Mouse (Mus musculus) heart, adult 11 months (tissue): Measurements from ENCODE around the gene Gne.
"Not testable (repeated sequence)": the region's sequence is repeated elsewhere in the genome, so short reads cannot be mapped to it uniquely, and the experiment has no call there.

Source experiments
- DNase-seq: peaks from one replicate; pipeline ENCODE4 v3.0.0; 2022

Gene Gne

DNA sequence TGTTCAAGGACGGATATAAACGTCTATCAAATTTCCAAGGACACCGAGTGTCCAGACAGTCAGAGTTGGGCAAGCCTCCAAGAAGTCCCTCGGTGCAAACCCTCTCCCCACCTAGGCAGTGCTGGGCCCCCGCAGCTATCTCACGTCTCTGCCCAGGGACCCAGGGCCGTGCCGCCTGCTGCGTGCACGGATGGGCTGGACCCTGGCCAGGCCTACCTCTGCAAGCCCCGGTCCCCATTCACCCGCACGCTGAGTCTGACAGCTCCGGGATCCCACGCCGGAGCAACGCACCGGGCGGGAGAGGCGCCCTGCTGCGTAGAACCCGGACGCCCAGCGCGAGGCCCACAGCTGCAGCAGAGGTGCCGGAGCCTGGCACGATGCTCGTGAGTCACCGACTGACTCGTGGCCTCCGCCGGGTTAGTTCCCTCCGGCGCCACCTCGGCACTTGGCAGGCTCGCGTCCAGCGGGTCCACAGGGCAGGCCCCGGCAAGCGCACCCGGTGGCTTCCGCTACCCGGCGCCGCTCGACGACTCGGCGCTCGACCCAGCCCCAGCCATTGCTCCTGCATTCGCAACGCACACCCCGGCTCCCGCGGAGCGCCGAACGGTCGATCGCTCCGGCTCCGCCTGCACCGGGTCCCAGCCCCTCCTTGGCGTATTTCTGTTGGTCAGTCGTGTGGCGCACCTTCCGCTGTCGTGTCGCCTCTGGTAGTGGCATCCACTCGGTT, 11.7 kb downstream of the Gne start:
- peak; percentile 99 for DNase-seq

GRCm38 (mm10) chr4:44071741-44072145, 12.2 kb downstream of the Gne start:
- no peak for DNase-seq

GRCm38 (mm10) chr4:44070641-44071040, 13.3 kb downstream of the Gne start:
- DNase-seq = peak; percentile 82

- DNase-seq = peak; percentile 73
Measured at GRCm38 (mm10) chr4:44069411-44069810, 14.6 kb downstream of the Gne start.

DNA sequence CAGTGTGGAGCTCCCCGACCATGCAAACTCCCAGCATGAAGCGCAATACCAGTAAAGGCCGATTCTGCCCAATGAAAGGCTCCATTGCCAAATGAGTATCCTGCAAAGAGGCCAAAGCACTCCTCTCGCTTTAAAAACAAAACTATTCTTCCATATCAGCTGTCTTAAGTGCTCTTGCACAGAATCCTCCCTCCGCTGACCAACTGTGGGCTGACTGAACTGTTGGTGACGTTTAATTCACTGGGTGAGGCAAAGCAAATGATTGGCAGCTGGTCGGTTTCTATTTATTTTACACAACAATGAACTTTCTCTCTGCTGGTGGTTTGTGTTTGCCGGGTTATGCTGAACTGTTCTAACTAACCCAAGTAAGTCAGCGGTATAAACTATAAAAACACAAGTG, 15.2 kb downstream of the Gne start:
- DNase-seq = peak; percentile 88

DNA sequence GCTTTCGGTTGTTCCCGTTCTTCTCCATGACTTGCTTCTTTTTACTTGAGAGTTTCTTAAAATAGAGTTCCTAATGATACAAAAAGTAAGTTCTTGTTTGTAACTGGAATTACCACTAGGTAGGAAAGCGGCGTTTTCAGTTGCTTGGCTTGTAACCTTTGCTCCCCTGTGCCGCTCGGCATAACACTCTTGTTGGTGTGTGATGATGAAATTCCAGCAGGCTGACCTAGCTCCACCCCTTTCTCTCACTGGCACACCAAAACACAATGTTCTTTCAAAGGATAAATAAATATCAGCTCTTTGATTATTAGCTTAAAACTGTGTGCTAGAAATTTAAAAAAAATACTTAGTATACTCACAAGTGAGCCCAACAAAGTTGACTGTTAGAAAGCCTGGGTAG, 17.1 kb downstream of the Gne start:
- peak; percentile 58 for DNase-seq

- peak; percentile 96 for DNase-seq
Measured at GRCm38 (mm10) chr4:44065355-44066025, 18.5 kb downstream of the Gne start.

- peak; percentile 61 for DNase-seq
Measured at GRCm38 (mm10) chr4:44062816-44063215, 21.2 kb downstream of the Gne start.

DNA sequence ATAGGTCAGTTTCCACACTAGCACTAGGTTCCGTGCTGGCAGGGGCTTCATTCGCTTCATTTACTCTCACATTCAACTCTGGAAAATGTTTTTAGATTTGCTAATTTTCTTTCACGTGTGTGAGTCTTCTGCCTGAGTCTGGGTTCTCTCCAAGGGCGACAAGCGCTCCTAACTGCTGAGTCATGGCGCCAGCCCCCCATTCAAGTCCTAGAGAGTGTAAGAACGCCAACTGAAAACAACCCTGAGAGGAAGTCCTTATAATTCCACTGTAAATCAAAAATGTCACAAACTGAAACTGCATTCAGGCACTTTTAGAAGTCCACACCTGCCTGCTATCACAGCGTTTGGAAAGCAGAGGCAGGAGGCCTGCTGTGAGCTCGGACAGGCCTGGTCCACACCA, 21.9 kb downstream of the Gne start:
- DNase-seq = peak; percentile 71

DNA sequence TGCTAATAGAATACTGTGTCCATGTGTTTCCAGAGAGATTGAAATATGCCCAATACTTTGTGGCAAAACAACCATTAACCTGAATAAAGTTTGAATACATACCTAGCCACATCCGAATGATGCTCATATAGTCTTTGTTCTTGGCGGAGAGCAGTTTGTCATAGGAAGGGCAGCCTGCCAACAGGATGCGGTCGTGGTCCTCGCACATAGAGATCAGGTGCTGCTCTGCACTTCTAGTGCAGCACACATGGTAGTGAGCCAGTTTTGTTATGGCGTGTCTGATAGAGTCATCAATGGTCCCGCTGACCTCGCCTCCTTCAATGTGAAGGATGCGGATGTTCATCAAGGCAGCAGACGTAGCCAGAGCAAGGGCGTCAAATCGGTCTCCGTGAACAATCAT, 24.3 kb downstream of the Gne start:
- no peak for DNase-seq

GRCm38 (mm10) chr4:44049812-44050211, 34.2 kb downstream of the Gne start:
- DNase-seq = no peak

- no peak for DNase-seq
Measured at GRCm38 (mm10) chr4:44046066-44046465, 37.9 kb downstream of the Gne start.

- DNase-seq = no peak
Measured at GRCm38 (mm10) chr4:44044685-44045356, 39.2 kb downstream of the Gne start.

GRCm38 (mm10) chr4:44043182-44043581, 40.8 kb downstream of the Gne start:
- not testable (repeated sequence) for DNase-seq

GRCm38 (mm10) chr4:44042429-44042828, 41.5 kb downstream of the Gne start:
- DNase-seq = no peak

DNA sequence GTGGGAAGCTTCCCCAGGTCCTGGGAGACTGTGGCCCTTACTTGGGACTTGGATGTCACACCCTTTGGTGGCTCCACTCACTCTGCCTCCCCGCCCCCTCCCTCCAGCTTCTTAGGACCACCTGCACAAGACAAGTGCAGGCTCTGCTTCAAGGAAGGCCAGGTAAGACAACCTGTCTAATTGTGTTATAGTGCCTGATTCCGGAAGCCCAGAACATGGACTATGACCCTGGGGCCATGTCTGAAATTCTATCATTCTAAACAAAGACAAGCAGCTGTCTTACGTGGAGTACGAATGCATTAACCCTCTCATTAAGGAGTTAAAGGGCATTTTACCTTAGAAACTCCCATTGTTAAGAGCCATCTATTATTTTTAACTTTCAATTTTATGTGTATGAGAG, 43.2 kb downstream of the Gne start:
- DNase-seq = no peak

GRCm38 (mm10) chr4:44036455-44036854, 47.5 kb downstream of the Gne start:
- DNase-seq = no peak

DNA sequence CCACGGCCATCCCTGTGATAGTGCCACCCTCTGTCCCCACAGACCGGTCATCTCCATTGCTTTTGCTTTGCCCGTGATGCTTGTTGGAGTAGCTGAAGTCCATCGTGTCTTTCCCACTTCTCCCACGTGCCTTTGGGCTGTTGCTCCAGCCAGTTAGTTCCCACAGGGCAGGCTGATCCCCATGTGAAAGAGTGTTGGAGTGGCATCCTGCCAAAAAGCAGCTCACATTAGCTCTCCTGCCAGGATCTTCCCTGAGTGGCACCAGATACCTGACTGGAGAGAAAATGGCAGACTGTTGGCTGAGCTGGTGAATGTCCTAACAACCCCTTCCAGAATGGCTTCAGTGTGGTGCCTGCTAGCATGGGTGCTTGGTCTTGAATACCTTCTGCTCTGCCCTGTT, 52.5 kb downstream of the Gne start:
- DNase-seq = peak; percentile 96

GRCm38 (mm10) chr4:44029661-44030066, 54.3 kb downstream of the Gne start:
- peak; percentile 95 for DNase-seq

DNA sequence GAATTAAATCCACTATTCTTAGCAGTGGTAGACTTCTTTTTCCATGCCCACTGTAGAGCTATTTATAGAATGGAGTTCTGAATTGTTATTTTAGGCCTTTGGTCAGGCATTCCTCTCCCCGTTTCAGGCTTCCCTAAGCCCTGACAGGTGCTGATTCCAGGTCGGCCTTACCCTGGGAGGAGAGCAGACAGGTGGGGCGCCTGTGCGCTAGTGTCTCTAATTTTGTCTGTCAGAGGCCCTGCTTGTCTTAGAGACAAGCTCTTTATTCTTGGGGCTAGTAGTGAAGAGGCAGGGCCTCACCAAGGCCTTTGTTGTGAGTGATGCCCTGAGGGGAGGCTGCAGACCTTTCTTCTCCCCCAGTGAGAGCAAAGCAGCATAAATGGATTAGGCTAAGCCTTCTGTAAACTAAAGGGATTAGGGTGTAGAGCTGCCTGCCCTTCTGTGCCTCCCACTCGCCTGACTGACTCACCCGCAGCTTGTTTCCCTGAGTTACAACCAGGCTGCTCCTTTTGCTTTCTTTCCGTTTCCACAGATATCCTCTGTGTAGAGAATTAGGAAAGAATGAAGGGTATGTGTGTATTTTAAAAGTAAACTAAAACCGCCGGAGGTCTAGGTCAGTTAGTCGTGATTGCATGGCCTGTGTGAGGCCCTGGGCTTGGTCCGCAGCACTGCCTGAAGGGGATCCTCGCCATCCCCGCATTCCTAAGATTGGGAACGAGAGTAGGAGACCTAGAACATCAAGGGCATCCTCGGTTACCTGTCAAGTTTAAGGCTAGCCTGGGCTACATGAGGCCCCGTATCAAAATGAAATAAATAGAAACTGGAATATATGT, 55.5 kb downstream of the Gne start:
- DNase-seq = no peak

DNA sequence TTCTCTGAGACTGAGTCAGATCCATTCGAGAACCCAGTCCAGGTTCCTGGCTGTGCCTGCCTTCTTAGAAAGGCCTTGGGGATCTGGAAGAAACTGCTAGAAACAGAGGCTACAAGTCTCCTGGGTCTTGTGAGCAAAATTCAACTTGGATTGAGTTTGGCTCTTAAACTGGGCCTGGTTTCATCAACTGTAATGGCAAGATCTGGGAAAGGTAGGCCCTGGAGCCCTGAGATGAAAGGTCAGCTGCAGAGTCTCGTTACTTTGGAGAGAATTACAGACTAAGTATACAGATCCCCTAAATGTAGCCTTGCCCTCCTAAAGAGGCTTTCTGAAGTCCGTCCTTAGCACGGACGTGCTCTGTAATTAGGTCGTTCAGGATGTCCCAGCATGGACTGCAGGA, 58.4 kb downstream of the Gne start:
- peak; percentile 65 for DNase-seq

- DNase-seq = peak; percentile 64
Measured at GRCm38 (mm10) chr4:44024241-44024640, 59.7 kb downstream of the Gne start.

DNA sequence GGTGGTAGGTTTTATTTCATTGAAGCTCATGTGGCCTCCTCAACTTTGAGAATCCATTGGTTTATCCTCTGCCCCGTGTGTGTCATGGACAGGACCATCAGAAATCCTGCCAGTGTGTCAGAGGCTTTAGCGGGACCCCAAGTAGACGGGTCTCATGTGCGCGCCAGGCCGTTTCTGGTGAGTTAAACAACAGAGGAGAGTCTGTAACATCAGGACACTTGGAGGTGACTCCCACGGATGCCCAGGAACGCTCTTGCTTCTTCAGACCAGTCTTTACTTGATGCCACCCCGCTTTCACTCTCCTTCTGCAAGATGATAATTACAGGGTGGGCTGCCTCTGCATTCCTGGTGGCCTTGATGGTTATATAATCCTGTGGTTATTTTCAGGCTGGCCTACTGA, 60.3 kb downstream of the Gne start:
- peak; percentile 84 for DNase-seq
